Mouse (Mus musculus): ENCODE results near the gene Fa2h. TPM values are rescaled to one million over a fixed set of nuclear protein-coding genes. Genes with fewer than 3 reads are reported as not detected.

Fa2h gene
- polyA plus RNA-seq, 1 experiment = 0.69 TPM

- no peaks in the 10 kb centered on the region for H3K4me1 ChIP-seq (ENCODE audit: control insufficient read depth, insufficient read depth, low read length)
- no peaks in the 10 kb centered on the region for H3K9me3 ChIP-seq (replicated peaks; ENCODE audit: control insufficient read depth, insufficient read depth, low read length, poor library complexity, severe bottlenecking)
- no peaks in the 10 kb centered on the region for H3K36me3 ChIP-seq (ENCODE audit: control insufficient read depth, insufficient read depth, low read length, poor library complexity, severe bottlenecking)
- 0 out of 2 replicates have a peak, but pooled peaks cover 3% of the 10 kb centered on the region for H3K27me3 ChIP-seq (ENCODE audit: control insufficient read depth, insufficient read depth, low read length, poor library complexity, severe bottlenecking)
- no peak for TF ChIP-seq POLR2A (IDR thresholded peaks at IDR 0.05; ENCODE audit: insufficient read depth, low read length)
- no peak for TF ChIP-seq CTCF (IDR thresholded peaks at IDR 0.05; ENCODE audit: low read depth, low read length)
- TF ChIP-seq EP300 (IDR thresholded peaks at IDR 0.05; ENCODE audit: insufficient read depth, low read depth, low read length) = no peak
- H3K27ac ChIP-seq (ENCODE audit: insufficient read depth, low read length) = no peak overlapping the region
- no peak overlapping the region for H3K9ac ChIP-seq (ENCODE audit: low read depth, poor library complexity, severe bottlenecking)
- H3K4me3 ChIP-seq (ENCODE audit: low read depth, low read length) = no peak overlapping the region
Measured at GRCm38 (mm10) chr8:111338370-111339208, 55.0 kb downstream of the Fa2h start.

- TF ChIP-seq CTCF (IDR thresholded peaks at IDR 0.05; ENCODE audit: low read depth, low read length) = no peak
- TF ChIP-seq POLR2A (IDR thresholded peaks at IDR 0.05; ENCODE audit: insufficient read depth, low read length) = no peak
- TF ChIP-seq EP300 (IDR thresholded peaks at IDR 0.05; ENCODE audit: insufficient read depth, low read depth, low read length) = no peak
- Histone ChIP-seq H3K27ac (ENCODE audit: insufficient read depth, low read length) (no peak within 1 kb of the TSS), H3K9ac (ENCODE audit: low read depth, poor library complexity, severe bottlenecking) (peak within 1 kb of the TSS; percentile 5)
Measured at GRCm38 (mm10) chr8:111337890-111338347, 55.7 kb downstream of the Fa2h start, which contains the start of gene Mlkl. Mlkl (minus strand) TSS chr8:111338177.

GRCm38 (mm10) chr8:111337311-111337889, 56.2 kb downstream of the Fa2h start:
- no peak overlapping the region for H3K27ac ChIP-seq (ENCODE audit: insufficient read depth, low read length)
- peak overlapping the region; percentile 5 for H3K9ac ChIP-seq (ENCODE audit: low read depth, poor library complexity, severe bottlenecking)
- H3K4me1 ChIP-seq (ENCODE audit: control insufficient read depth, insufficient read depth, low read length) = no peaks in the 10 kb centered on the region
- H3K36me3 ChIP-seq (ENCODE audit: control insufficient read depth, insufficient read depth, low read length, poor library complexity, severe bottlenecking) = no peaks in the 10 kb centered on the region
- no peaks in the 10 kb centered on the region for H3K9me3 ChIP-seq (replicated peaks; ENCODE audit: control insufficient read depth, insufficient read depth, low read length, poor library complexity, severe bottlenecking)
- no peak for TF ChIP-seq CTCF (IDR thresholded peaks at IDR 0.05; ENCODE audit: low read depth, low read length)
- TF ChIP-seq EP300 (IDR thresholded peaks at IDR 0.05; ENCODE audit: insufficient read depth, low read depth, low read length) = no peak
- no peak for TF ChIP-seq POLR2A (IDR thresholded peaks at IDR 0.05; ENCODE audit: insufficient read depth, low read length)
- H3K4me3 ChIP-seq (ENCODE audit: low read depth, low read length) = peak overlapping the region; percentile 59
- H3K27me3 ChIP-seq (ENCODE audit: control insufficient read depth, insufficient read depth, low read length, poor library complexity, severe bottlenecking) = 0 out of 2 replicates have a peak, but pooled peaks cover 3% of the 10 kb centered on the region

More at GRCm38 (mm10) chr8:111337890-111338347, 55.7 kb downstream of the Fa2h start, which contains the start of gene Mlkl:
- H3K27me3 ChIP-seq (ENCODE audit: control insufficient read depth, insufficient read depth, low read length, poor library complexity, severe bottlenecking) = 0 out of 2 replicates have a peak, but pooled peaks cover 3% of the 10 kb centered on the region
- no peaks in the 10 kb centered on the region for H3K9me3 ChIP-seq (replicated peaks; ENCODE audit: control insufficient read depth, insufficient read depth, low read length, poor library complexity, severe bottlenecking)
- no peaks in the 10 kb centered on the region for H3K36me3 ChIP-seq (ENCODE audit: control insufficient read depth, insufficient read depth, low read length, poor library complexity, severe bottlenecking)
- peak within 1 kb of the TSS; percentile 59 for H3K4me3 ChIP-seq (ENCODE audit: low read depth, low read length)
- H3K4me1 ChIP-seq (ENCODE audit: control insufficient read depth, insufficient read depth, low read length) = no peaks in the 10 kb centered on the region

GRCm38 (mm10) chr8:111336692-111337091, 56.9 kb downstream of the Fa2h start:
- Histone ChIP-seq H3K9me3 (replicated peaks; ENCODE audit: control insufficient read depth, insufficient read depth, low read length, poor library complexity, severe bottlenecking) (no peaks in the 10 kb centered on the region), H3K36me3 (ENCODE audit: control insufficient read depth, insufficient read depth, low read length, poor library complexity, severe bottlenecking) (no peaks in the 10 kb centered on the region), H3K9ac (ENCODE audit: low read depth, poor library complexity, severe bottlenecking) (no peak overlapping the region), H3K4me3 (ENCODE audit: low read depth, low read length) (no peak overlapping the region), H3K27ac (ENCODE audit: insufficient read depth, low read length) (no peak overlapping the region), H3K4me1 (ENCODE audit: control insufficient read depth, insufficient read depth, low read length) (no peaks in the 10 kb centered on the region), H3K27me3 (ENCODE audit: control insufficient read depth, insufficient read depth, low read length, poor library complexity, severe bottlenecking) (peaks cover 3% of the 10 kb centered on the region; the same call in 1 of the 2 replicates)
- no peak for TF ChIP-seq EP300 (IDR thresholded peaks at IDR 0.05; ENCODE audit: insufficient read depth, low read depth, low read length)
- TF ChIP-seq CTCF (IDR thresholded peaks at IDR 0.05; ENCODE audit: low read depth, low read length) = no peak
- no peak for TF ChIP-seq POLR2A (IDR thresholded peaks at IDR 0.05; ENCODE audit: insufficient read depth, low read length)

- H3K36me3 ChIP-seq (ENCODE audit: control insufficient read depth, insufficient read depth, low read length, poor library complexity, severe bottlenecking) = no peaks in the 10 kb centered on the region
- peaks cover 5% of the 10 kb centered on the region; the same call in 1 of the 2 replicates for H3K27me3 ChIP-seq (ENCODE audit: control insufficient read depth, insufficient read depth, low read length, poor library complexity, severe bottlenecking)
- H3K9ac ChIP-seq (ENCODE audit: low read depth, poor library complexity, severe bottlenecking) = no peak overlapping the region
- H3K4me3 ChIP-seq (ENCODE audit: low read depth, low read length) = no peak overlapping the region
- no peaks in the 10 kb centered on the region for H3K4me1 ChIP-seq (ENCODE audit: control insufficient read depth, insufficient read depth, low read length)
- no peaks in the 10 kb centered on the region; the same call in 1 of the 2 replicates for H3K9me3 ChIP-seq (replicated peaks; ENCODE audit: control insufficient read depth, insufficient read depth, low read length, poor library complexity, severe bottlenecking)
- no peak overlapping the region for H3K27ac ChIP-seq (ENCODE audit: insufficient read depth, low read length)
- no peak for TF ChIP-seq EP300 (IDR thresholded peaks at IDR 0.05; ENCODE audit: insufficient read depth, low read depth, low read length)
- TF ChIP-seq POLR2A (IDR thresholded peaks at IDR 0.05; ENCODE audit: insufficient read depth, low read length) = no peak
- TF ChIP-seq CTCF (IDR thresholded peaks at IDR 0.05; ENCODE audit: low read depth, low read length) = no peak
Measured at GRCm38 (mm10) chr8:111325222-111325790, 68.3 kb downstream of the Fa2h start.
